Mouse (Mus musculus): Measurements from ENCODE around the gene Timm13.

The Timm13 gene

DNA sequence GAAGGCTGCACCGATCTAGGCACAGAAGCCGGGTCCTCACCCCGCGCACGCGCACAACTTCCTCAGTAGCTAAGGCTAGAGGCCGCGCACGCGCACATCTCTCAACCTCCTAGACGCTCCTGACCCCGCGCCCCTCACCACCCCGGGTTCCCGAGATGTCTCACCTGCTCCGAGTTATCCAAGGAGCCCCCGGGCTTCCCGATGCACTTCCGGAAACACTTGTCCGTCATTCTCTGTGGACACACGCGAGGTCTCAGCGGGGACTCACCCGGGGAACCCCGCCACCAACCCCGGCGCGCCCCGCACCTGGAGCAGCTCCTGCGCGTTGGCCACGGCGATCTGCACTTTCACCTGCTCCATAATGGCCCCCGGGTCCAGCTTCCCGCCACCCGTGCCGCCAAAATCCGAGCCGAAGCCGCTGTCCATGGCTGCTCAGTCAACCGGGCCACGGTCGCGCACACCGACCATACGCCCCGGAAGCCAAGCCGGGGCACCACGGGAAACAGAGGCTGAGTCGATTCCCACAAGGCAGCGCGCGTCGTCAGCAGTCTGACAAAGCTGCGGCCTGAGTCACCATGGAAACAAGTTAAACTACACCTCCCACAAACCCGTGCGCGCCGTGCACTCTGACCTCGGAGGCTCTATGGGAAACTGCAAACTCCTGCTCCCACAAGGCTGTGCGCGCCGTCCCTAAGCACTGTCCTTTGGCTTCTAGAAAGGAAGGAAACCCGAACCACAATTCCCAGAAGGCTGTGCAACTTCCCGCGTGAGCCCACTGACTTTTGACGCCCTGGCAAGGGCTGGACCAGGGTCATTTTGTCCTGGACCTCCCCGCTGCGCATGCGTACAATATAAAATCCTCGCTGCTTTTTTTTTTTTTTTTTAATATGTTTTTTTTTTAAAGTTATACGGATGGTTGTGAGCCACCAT, at the start of gene Timm13:
TSS of gene Timm13 (minus strand) at position 652 of the 930 bp plus-strand sequence.
- peak; percentile 100 for DNase-seq (ENCODE audit: low spot score in 2 of 2)

GRCm38 (mm10) chr10:80950314-80950713, 49.5 kb upstream of the Timm13 start:
- DNase-seq (ENCODE audit: low spot score in 2 of 2): no peak

DNA sequence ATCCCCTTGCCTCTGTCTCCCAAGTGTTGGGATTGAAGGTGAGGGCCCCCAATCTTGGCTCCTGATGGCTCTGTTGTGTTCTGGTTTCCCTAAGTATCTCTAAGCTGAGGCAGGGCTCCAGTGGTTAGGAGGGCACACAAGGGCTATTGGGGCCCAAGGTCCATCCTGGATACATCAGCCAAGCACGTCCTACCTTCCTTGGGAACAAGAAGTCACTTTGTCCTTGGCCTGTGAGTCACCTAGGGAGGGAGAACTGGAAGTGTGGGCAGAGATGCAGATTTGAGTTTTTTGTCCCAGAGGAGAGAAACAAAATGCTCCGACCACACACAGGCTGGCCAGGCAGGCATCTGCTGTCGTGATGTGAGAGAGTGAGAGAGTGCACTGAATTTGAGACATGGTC, 48.3 kb upstream of the Timm13 start:
- no peak for DNase-seq (ENCODE audit: low spot score in 2 of 2)

- no peak for DNase-seq (ENCODE audit: low spot score in 2 of 2)
Measured at GRCm38 (mm10) chr10:80948570-80948969, 47.8 kb upstream of the Timm13 start.

GRCm38 (mm10) chr10:80947802-80948201, 47.0 kb upstream of the Timm13 start:
- DNase-seq (ENCODE audit: low spot score in 2 of 2): no peak

DNA sequence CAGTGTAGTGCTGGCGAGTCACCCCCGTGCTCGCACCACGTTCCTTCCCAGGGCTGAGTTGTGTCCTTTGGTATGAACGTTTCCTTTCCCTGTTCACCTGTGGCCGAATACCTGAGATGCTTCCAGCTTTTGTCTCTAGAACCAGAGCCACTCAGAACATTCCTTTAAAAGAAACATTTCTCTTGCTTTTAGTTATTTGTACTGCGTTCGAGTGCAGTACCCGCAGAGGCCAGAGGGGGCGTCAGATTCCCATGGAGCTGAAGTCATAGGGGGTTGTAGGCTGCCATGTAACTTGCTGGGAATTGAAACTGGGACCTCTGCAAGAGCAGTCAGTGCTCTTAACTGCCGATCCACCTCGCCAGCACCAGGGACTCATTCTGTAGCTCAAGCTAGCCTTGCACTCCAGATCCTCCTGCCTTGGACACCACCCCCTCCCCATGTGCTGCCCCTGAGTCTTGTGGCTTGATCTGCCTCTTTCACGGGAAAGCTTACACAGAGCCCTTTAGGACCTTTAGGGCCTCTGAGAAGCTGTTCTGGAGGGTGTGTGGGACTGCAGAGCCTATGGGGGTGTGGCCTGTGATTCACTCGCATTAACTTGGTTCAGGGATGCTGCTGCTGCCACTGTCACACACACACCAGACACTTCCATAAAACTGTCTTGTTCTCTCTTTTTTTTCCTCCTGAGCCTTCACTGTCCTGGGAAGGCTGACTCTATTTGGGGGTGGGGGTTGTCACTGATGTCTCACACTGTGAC, 46.1 kb upstream of the Timm13 start:
- no peak for DNase-seq (ENCODE audit: low spot score in 2 of 2)

- no peak for DNase-seq (ENCODE audit: low spot score in 2 of 2)
Measured at GRCm38 (mm10) chr10:80944231-80944630, 43.5 kb upstream of the Timm13 start.

DNA sequence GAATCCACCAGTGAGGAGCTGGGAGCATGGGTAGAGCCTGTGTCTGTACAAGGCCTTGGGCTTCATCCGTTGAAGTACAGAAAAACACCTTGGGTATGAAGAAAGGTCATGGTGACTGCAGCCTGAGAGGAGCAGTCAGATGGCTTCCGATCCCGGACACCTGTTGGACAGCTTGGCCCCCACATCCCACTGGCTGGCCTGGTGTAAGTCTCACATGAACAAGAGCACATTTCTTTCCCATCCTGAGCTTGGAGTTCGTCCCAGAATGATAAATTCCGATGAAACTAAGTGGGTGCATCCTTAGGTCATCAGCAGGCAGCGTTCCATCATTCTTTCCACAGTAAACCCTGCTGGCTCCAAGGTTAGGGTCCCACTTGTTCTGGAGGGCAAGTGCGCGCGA, 42.9 kb upstream of the Timm13 start:
- no peak for DNase-seq (ENCODE audit: low spot score in 2 of 2)

DNA sequence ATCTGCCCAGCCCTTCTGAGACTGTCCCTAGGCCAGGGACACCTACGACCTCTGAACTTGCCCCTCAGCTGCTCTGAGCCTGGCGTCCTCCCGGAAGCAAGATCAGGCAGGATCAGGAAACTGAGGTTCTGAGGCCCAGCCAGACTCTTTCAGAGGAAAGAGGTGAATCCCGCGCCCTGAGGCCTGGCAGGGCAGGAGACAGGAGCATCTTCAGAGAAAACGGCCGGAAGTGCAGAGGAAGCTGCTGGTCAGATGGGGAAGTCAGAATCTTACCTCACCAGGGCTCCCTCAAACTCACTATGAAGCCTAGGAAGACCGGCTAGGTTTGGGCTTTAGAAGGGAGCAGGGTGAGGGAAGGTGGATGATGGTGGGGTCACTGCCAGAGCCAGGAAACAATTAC, 42.1 kb upstream of the Timm13 start:
- DNase-seq (ENCODE audit: low spot score in 2 of 2): no peak

- DNase-seq (ENCODE audit: low spot score in 2 of 2): no peak
Measured at GRCm38 (mm10) chr10:80940988-80941347, 40.2 kb upstream of the Timm13 start.

DNA sequence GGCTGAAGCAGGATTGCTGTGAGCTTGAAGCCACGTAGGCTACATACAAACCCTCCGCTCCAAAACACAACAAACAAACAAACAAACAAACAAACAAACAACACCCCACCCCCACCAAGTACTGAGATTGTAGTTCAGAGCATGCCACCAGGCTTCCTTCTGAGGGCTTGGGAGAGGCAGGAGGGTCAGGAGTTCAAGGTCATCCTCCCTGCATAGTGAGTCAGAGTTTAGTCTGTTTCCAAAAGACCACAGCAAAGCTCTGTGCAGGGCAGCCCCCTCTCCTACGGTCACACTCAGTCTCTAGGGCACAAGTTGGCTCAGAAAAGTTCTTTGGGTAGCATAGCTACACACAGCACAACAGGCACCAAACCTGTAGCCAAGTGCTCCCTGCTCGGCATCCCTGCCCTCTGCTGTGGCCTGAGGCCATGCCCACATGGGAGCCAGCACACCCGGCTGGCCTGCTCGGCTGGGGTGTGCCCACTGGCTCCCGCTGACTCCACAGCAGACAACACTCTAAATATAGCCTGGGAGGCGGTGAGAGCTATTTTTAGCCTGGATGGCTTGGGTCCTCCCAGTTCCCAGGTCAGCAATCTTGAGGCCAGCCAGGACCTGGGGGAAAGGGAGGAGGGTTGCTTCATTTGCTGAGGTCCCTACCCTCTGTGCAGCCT, 39.7 kb upstream of the Timm13 start:
- DNase-seq (ENCODE audit: low spot score in 2 of 2): no peak

GRCm38 (mm10) chr10:80939671-80940070, 38.9 kb upstream of the Timm13 start:
- peak; percentile 87 to 92 for DNase-seq (ENCODE audit: low spot score in 2 of 2)

DNA sequence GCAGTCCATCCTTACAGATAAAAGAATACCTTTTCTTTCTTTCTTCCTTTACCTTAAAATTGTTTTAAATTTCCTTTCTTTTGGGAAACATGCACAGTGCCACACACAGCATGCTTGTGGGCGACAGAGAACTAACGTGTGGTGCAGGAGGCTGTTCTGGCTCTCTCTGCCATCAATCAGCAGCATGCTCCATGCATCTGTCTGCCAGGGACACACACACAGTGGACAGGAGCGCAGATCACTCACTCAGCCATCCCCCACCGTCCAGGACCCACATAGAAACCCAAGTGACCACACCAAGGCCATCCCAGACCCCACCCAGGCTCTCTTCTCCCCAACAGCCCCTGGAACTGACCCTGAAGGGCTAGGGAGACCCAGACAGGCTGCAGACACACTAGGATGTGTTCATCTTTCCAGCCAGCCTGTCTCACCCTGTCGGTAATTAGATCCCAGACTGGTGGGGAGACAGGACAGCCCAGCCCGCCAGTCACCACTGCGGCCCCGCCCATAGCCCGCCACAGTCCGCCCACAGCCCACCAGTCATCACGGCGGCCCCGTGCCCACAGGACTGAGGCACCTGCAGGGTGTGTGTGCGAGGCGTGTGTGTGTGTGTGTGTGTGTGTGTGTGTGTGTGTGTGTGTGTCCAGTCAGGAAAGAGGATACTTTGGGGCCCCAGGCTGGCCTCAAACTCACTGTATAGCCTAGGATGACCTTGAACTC, 38.2 kb upstream of the Timm13 start:
- DNase-seq (ENCODE audit: low spot score in 2 of 2): no peak

DNA sequence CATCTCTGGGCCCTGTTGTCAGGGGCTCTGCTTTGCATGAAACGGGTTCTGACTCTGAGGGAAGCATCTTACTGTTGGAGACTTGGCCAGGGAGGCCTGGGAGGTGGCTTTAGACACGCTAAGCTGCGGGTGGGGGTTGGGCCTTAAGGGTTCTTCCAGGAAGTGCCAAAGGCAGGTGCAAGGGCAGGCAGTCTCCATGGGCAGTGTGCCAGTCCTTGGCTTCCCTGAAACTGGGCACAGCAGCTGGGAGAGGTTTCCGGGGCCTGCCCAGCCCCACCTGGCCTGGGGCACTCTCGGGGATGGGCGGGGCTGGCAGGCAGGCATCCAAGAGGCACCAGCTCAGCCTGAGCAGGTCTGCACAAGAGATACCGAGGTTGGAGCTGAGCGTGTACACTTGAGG, 36.9 kb upstream of the Timm13 start:
- no peak for DNase-seq (ENCODE audit: low spot score in 2 of 2)

GRCm38 (mm10) chr10:80936810-80937164, 36.0 kb upstream of the Timm13 start:
- no peak for DNase-seq (ENCODE audit: low spot score in 2 of 2)

DNA sequence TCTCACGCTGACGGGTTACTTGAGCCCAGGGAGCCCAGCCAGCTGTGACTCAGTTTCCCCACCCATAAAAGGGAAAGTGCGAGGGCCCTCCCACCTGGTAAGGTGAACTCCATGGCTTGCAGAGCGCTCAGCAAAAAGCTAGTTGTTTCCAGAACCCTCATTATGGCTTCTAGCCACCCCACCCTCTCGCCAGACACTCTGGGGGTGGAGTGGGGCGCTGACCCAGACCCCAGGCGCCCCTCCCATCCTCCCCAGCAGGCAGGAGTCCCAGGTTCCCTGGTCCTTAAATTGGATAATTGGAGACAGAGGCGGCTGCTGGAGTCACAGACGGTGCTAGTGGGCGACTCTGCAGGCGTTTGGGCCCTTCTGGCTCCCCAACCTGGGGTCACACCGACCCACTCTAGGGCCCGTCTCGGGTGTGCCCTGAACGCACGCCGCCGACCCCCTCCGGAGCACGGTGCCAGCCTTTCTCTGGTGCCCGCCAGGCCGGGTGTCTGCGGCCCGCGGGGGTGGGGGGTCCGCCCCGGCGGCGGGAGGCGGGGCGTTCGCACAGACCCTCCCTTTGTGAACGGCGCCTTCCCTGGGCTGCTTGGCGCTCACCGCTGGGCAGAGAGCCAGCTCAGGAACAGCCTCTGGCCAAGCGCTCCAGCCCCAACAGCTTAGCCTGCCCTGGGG, 35.5 kb upstream of the Timm13 start:
- peak; percentile 82 to 85 for DNase-seq (ENCODE audit: low spot score in 2 of 2)

GRCm38 (mm10) chr10:80935698-80936097, 34.9 kb upstream of the Timm13 start:
- DNase-seq (ENCODE audit: low spot score in 2 of 2): no peak

GRCm38 (mm10) chr10:80935241-80935640, 34.5 kb upstream of the Timm13 start:
- no peak for DNase-seq (ENCODE audit: low spot score in 2 of 2)

DNA sequence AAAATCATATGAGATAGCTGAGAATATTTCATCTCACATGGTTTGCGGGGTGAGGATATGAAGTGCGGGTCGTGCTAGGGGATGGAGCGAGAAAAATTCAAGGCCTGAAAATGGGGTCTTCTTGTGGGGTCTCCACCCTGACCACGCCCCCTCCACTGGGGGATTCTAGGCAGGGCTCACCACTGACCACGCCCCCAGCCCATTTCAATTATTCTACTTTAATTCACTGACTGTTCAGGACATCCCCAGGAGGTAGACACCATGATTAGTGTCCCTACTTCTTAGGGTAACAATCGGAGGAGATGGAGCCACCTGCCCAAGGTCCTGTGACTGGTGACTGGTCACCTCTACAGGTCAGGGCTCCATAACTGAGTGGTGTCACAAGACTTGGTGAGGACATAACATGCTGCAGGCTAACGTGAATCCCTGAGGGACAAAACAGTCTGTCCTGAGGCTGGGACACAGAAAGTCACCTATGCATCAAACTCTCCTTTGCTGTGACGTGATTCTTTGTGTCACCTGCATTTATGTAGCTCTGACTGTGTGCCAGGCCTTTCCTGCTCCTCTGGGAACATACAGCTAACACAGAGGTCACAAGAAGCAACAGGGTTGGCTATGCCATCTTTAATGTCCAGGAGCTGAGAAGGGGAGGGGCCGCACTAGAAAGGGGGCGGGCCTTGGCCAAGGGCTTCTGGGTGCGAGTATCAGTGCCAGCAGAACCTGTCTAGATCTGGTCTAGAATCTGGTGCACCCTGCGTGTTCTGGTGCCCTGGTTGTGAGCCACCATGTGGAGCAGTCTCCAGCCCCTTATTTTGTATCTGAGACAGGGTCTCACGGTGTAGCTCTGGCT, 33.6 kb upstream of the Timm13 start:
- DNase-seq (ENCODE audit: low spot score in 2 of 2): no peak

DNA sequence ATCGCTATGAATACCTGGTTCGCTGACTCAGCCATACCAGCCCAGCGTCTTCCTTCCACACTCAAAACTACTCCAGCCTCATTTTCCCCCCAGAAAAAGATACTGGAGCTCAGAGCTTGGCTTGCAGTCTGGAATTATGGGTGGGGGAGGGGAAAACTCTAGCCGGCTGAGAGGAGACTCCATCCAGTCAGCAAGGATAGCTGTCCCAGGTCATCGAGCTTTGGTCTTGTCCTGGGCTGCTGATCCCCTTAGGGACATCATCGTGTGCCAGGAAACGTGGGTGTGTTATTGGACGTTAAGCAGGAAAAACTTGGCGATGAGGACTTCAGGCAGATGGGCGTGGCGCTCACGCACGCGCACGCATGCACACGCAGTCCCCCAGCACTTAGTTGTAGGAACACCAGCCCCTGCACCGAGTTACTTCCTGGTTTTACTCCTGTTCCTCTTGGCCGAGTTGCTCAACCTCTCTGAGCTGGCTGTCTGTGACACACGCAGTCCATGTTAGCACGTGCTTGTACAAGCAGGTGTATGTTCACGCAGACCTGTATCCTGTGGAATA, 32.7 kb upstream of the Timm13 start:
- no peak for DNase-seq (ENCODE audit: low spot score in 2 of 2)

Measured in right cerebral cortex, postnatal 10 days (tissue).